Mouse (Mus musculus) myocyte (in vitro differentiated cells): ENCODE data around the gene Decr2.

Experiments
- MAX ChIP-seq: IDR thresholded peaks from one replicate; pipeline ENCODE4 v1.6.1; 2011; ENCODE audit warnings: low read depth, mild to moderate bottlenecking, control low read depth
- MYOD1 ChIP-seq, 3 experiments: IDR thresholded peaks; one replicate each; pipeline ENCODE4 v1.6.1; 2011; ENCODE audit warnings: control low read depth in 2 of 3, low read depth in 2 of 3, mild to moderate bottlenecking in 2 of 3, moderate library complexity in 1 of 3; ENCODE audit not compliant: insufficient read length in 2 of 3, control insufficient read depth in 1 of 3
- POLR2A ChIP-seq: IDR thresholded peaks from one replicate; pipeline ENCODE4 v1.6.1; 2011; ENCODE audit warnings: low read depth, mild to moderate bottlenecking, control low read depth, moderate library complexity; ENCODE audit not compliant: insufficient read length
- REST ChIP-seq: IDR thresholded peaks from one replicate; pipeline ENCODE4 v1.6.1; 2011; ENCODE audit warnings: mild to moderate bottlenecking, control low read depth, moderate library complexity; ENCODE audit not compliant: insufficient read depth, insufficient read length

- TF ChIP-seq MYOD1 (IDR thresholded peaks at IDR 0.05; ENCODE audit: control insufficient read depth in 1 of 3, insufficient read length in 2 of 3, low read depth in 2 of 3) (no peak), MAX (no peak), REST (no peak), POLR2A (no peak)
These were observed 46.9 kb downstream of the Decr2 start for GRCm38 (mm10) chr17:26043249-26043636.
